Mouse (Mus musculus) liver, embryonic 14.5 days (tissue): ENCODE results near the gene Klhl3. TPM values are rescaled to one million over a fixed set of nuclear protein-coding genes. Genes with fewer than 3 reads are reported as not detected.

Experiments used
- ATAC-seq: fragments of 200-750 bp; cut with Nextera tagmentation; 2 replicates; pipeline ENCODE4 v1.8.0; 2017; ENCODE audit warnings: moderate number of reproducible peaks, mild to moderate bottlenecking, moderate library complexity; ENCODE audit not compliant: insufficient read depth
- DNase-seq, 3 experiments: peaks; one replicate each; pipeline ENCODE4 v3.0.0-alpha.2; 2012 to 2013; ENCODE audit warnings: low read depth in 3 of 3, low spot score in 3 of 3
- H3K27ac ChIP-seq: fragments of 300-500 bp; sonication (generic); 2 replicates; pipeline ENCODE4 v1.5.1; 2014; ENCODE audit warnings: moderate library complexity, mild to moderate bottlenecking, control low read depth, inconsistent platforms
- H3K27me3 ChIP-seq: fragments of 300-500 bp; sonication (generic); 2 replicates; pipeline ENCODE4 v1.6.1; 2014; ENCODE audit warnings: mild to moderate bottlenecking, low read length, moderate library complexity; ENCODE audit not compliant: control insufficient read depth, insufficient read depth
- H3K36me3 ChIP-seq: fragments of 300-500 bp; sonication (generic); replicated peaks from 2 replicates; pipeline ENCODE4 v1.6.1; 2014; ENCODE audit warnings: low read depth; ENCODE audit not compliant: control insufficient read depth, insufficient read depth
- H3K4me1 ChIP-seq, 2 experiments: fragments of 200-500 bp in 1 of 2; fragments of 300-500 bp in 1 of 2; sonication (generic) in 1 of 2; replicated peaks; 2 replicates each; pipeline ENCODE4 v1.6.1; 2012 to 2014; ENCODE audit warnings: antibody characterized with exemption in 1 of 2, inconsistent platforms in 1 of 2, low read length in 1 of 2; ENCODE audit not compliant: control insufficient read depth in 2 of 2, insufficient read depth in 2 of 2
- H3K4me2 ChIP-seq: fragments of 300-500 bp; sonication (generic); 2 replicates; pipeline ENCODE4 v1.6.1; 2014; ENCODE audit warnings: low read depth, mild to moderate bottlenecking, control low read depth, moderate library complexity
- H3K4me3 ChIP-seq, 2 experiments: fragments of 200-500 bp in 1 of 2; fragments of 300-500 bp in 1 of 2; sonication (generic) in 1 of 2; 2 replicates each; pipeline ENCODE4 v1.5.1; 2012 to 2014; ENCODE audit warnings: low read depth in 2 of 2, low read length in 2 of 2, mild to moderate bottlenecking in 2 of 2, control low read depth in 1 of 2, inconsistent platforms in 1 of 2, moderate library complexity in 1 of 2; ENCODE audit not compliant: insufficient read depth in 1 of 2
- H3K9ac ChIP-seq: fragments of 300-500 bp; sonication (generic); replicated peaks from 2 replicates; pipeline ENCODE4 v1.6.1; 2014; ENCODE audit warnings: mild to moderate bottlenecking, control low read depth, moderate library complexity
- H3K9me3 ChIP-seq: fragments of 300-500 bp; sonication (generic); 2 replicates; pipeline ENCODE4 v1.6.1; 2016; ENCODE audit warnings: low read length, mixed read lengths; ENCODE audit not compliant: control insufficient read depth
- CTCF ChIP-seq: IDR thresholded peaks from 2 replicates; pipeline ENCODE4 v1.5.1; 2016; ENCODE audit warnings: antibody characterized with exemption, low read depth, control low read depth
- EP300 ChIP-seq: IDR thresholded peaks from 2 replicates; pipeline ENCODE4 v1.6.1; 2016; ENCODE audit warnings: antibody characterized with exemption, low read depth
- WGBS: fragments of 180-500 bp; shearing (Covaris S2); extraction: QIAGEN DNeasy Blood & Tissue Kit; methylation state at CpG from one replicate; pipeline ENCODE4 v1.1.7; 2014; ENCODE audit not compliant: insufficient replicate concordance; 5-methylcytosine and 5-hydroxymethylcytosine counted together
- polyA plus RNA-seq, 2 experiments: library from polyadenylated mRNA; depleted of rRNA in 1 of 2; stranded (reverse) in 1 of 2; unstranded in 1 of 2; fragments of >200 nt; fragmentation: Nextera tagmentation in 1 of 2; extraction: Ambion mirVana in 1 of 2; gene quantifications; 2 replicates each; pipeline versions ENCODE4 v1.2.1 to v1.2.3; 2012 to 2014

The Klhl3 gene
- polyA plus RNA-seq, 2 experiments, result 0.42 to 0.51 TPM

DNA sequence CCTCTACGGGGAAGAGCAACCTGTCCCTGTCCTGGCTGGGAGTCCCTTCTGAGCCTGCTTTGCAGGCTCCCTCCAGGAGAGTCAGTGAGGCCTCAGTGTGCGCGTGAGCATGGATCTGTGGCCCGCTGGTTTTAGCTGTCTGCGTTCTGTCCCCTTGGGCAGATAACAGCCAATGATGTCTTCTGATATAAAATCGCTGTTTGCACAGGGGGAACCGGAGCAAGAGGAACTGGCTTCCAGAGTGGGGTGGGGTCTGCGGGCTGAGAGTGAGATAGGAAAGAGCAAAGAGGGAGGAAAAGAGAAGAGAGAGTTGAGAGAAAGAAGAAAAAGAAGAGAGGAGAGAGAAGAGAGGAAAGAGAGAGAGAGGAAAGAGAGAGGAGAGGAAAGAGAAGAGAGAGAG lies 43.6 kb upstream of the Klhl3 start:
- no peak for TF ChIP-seq CTCF
- no peak for TF ChIP-seq EP300
- H3K27me3 ChIP-seq, result no peaks in the 10 kb centered on the region
- H3K27ac ChIP-seq, result no peak overlapping the region
- WGBS, result 11% methylated on average over 8 of the region's 8 CpGs
- H3K9me3 ChIP-seq, result no peaks in the 10 kb centered on the region
- peak overlapping the region; percentile 79 to 90 for H3K4me3 ChIP-seq
- no peaks in the 10 kb centered on the region; the same call in 1 of the 2 replicates for H3K36me3 ChIP-seq
- H3K9ac ChIP-seq, result peak overlapping the region; percentile 29; the same call in 1 of the 2 replicates
- peaks cover 0 to 6% of the 10 kb centered on the region in 2 experiments; a peak in 2 of 4 replicates for H3K4me1 ChIP-seq
- H3K4me2 ChIP-seq, result peak overlapping the region; percentile 83
- DNase-seq (no peak), ATAC-seq (peak; percentile 40; the same call in 1 of the 2 replicates)

DNA sequence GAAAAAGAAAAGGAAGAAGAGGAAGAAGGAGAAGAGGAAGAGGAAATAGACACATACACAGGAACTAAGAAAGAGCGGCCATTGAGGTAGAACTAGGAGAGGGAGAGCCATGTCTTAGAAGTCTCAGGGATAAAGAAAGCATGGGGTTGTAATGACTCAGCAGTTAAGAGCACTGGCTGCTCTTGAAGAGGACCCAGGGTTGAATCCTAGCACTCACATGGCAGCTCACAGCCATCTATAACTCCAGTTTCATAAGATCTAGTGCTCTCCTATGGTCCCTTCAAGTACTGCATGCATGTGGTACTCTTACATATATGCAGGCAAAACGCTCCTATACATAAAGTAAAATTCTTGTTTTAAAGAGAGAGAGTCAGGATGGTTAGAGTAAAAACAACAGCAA lies 42.6 kb upstream of the Klhl3 start:
- Histone ChIP-seq H3K4me1 (peaks cover 0 to 6% of the 10 kb centered on the region in 2 experiments; a peak in 2 of 4 replicates), H3K36me3 (no peaks in the 10 kb centered on the region; the same call in 1 of the 2 replicates), H3K9ac (no peak overlapping the region), H3K4me2 (no peak overlapping the region), H3K27me3 (no peaks in the 10 kb centered on the region), H3K4me3 (no peak overlapping the region), H3K9me3 (no peaks in the 10 kb centered on the region), H3K27ac (no peak overlapping the region)
- WGBS, result 54% methylated on average over 2 of the region's 2 CpGs
- DNase-seq (no peak), ATAC-seq (no peak)
- TF ChIP-seq EP300 (no peak), CTCF (no peak)

DNA sequence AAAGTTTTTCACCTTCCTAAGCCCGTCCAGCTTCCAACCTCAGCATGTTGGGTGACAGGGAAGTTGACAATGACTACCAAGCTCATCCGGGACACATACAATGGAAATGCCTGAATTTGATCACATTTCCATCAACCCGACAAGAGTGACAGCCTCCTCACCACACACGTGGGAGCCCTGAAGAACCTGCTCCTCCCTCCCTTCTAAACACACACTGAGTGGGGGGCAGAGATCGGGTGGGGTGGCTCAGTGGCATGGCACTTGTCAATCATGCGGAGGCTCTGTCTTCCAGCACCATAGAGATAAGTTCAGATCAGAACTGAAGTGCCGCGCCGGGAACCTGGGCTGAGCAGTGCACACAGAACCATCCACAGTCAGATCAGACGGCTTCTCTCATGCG lies 37.0 kb upstream of the Klhl3 start:
- TF ChIP-seq CTCF (no peak), EP300 (no peak)
- Histone ChIP-seq H3K27ac (no peak overlapping the region), H3K4me1 (peaks cover 0 to 8% of the 10 kb centered on the region in 2 experiments; a peak in 1 of 4 replicates), H3K27me3 (no peaks in the 10 kb centered on the region; the same call in 1 of the 2 replicates), H3K36me3 (no peaks in the 10 kb centered on the region), H3K9ac (no peak overlapping the region), H3K4me3 (no peak overlapping the region), H3K9me3 (no peaks in the 10 kb centered on the region), H3K4me2 (no peak overlapping the region)
- ATAC-seq (no peak), DNase-seq (no peak)
- 47% methylated on average over 11 of the region's 11 CpGs for WGBS

DNA sequence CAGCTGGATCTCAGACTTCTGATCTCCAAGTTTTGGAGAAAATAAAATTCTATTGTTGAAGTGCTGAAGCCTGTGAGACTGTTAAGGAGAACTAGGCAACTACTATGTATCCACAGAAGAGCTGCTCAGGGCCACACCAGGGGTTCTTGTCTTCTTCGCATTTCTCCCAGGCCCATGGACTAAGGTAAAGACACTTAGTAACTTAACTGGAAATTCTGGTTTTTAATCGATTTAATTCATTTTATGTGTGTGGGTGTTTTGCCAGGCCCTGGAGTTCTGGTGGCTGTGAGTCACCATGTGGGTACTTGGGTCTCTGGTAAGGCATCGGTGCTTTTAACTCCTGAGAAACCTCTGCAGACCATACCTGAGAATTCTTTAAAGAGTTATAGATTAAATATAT lies 36.2 kb upstream of the Klhl3 start:
- no peak for DNase-seq
- Histone ChIP-seq H3K9me3 (no peaks in the 10 kb centered on the region), H3K27ac (no peak overlapping the region), H3K9ac (no peak overlapping the region), H3K27me3 (no peaks in the 10 kb centered on the region; the same call in 1 of the 2 replicates), H3K4me1 (peaks cover 0 to 8% of the 10 kb centered on the region in 2 experiments; a peak in 1 of 4 replicates), H3K4me2 (no peak overlapping the region), H3K4me3 (no peak overlapping the region), H3K36me3 (no peaks in the 10 kb centered on the region)
- ATAC-seq, result no peak
- TF ChIP-seq EP300 (no peak), CTCF (no peak)
- 74% methylated on average over 3 of the region's 3 CpGs for WGBS

DNA sequence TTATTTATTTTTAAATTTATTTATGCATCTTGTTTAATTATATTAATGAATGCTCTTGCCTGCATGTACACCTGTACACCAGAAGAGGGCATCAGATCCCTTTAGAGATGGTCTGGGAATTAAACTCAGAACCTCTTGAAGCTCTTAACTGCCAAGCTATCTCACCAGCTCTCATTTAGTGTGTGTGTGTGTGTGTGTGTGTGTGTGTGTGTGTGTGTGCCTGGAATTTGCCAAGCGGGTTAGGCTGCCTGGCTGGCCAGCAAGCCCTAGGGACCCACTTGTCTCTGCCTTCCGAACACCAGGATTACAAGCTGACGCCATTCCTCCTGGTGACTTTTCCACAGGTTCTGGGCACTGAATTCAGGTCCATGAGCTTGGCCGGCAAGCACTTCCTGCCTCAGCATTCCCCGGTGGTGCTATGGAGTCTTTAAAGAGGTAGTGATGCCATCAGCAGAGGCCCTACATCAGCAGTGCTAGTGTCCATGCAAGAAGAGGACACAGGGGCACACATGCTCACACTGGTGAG lies 35.7 kb upstream of the Klhl3 start:
- peaks cover 0 to 8% of the 10 kb centered on the region in 2 experiments; a peak in 1 of 4 replicates for H3K4me1 ChIP-seq
- peak; percentile 70 for TF ChIP-seq CTCF
- TF ChIP-seq EP300, result no peak
- no peak overlapping the region for H3K27ac ChIP-seq
- H3K9ac ChIP-seq, result no peak overlapping the region
- H3K4me3 ChIP-seq, result peak overlapping the region in 1 of 2 experiments; percentile 45; a peak in 2 of 4 replicates
- ATAC-seq (peak; percentile 50; the same call in 1 of the 2 replicates), DNase-seq (no peak)
- H3K9me3 ChIP-seq, result no peaks in the 10 kb centered on the region
- no peaks in the 10 kb centered on the region for H3K36me3 ChIP-seq
- H3K4me2 ChIP-seq, result peak overlapping the region; percentile 83
- WGBS, result 38% methylated on average over 5 of the region's 5 CpGs
- no peaks in the 10 kb centered on the region; the same call in 1 of the 2 replicates for H3K27me3 ChIP-seq
